Mouse (Mus musculus): ENCODE results near the gene Macrod1. TPM values are rescaled to one million over a fixed set of nuclear protein-coding genes. Genes with fewer than 3 reads are reported as not detected.

Macrod1 gene
- polyA plus RNA-seq (2015; fragmentation: Nextera tagmentation; extraction: Ambion mirVana), result 223 and 246 TPM in 2 replicates

GRCm38 (mm10) chr19:7056248-7057087 is at the start of gene Macrod1:
Gene Macrod1, plus strand, starts transcription at chr19:7056810.

GRCm38 (mm10) chr19:7019191-7019590 is 37.4 kb upstream of the Macrod1 start, which contains the start of gene Fermt3:
Gene Fermt3, minus strand, starts transcription at chr19:7019469.

GRCm38 (mm10) chr19:7039841-7040636 is 16.6 kb upstream of the Macrod1 start, which contains the start of gene Stip1:
Gene Stip1, minus strand, starts transcription at chr19:7039967.

GRCm38 (mm10) chr19:7105544-7105943 is 48.9 kb downstream of the Macrod1 start, which contains the start of gene Flrt1:
Gene Flrt1, minus strand, starts transcription at chr19:7105729.

GRCm38 (mm10) chr19:7205753-7206736 is 149.4 kb downstream of the Macrod1 start, which contains the start of gene Otub1:
Gene Otub1, minus strand, starts transcription at chr19:7206316.

GRCm38 (mm10) chr19:7217162-7217925 is 160.7 kb downstream of the Macrod1 start, which contains the start of gene Cox8a:
Gene Cox8a, minus strand, starts transcription at chr19:7217616.

GRCm38 (mm10) chr19:7240782-7241690 is 184.4 kb downstream of the Macrod1 start, which contains the start of gene Naa40:
Gene Naa40, minus strand, starts transcription at chr19:7241183.

Other genes with a start within 250 kb of the Macrod1 start
- 9.7 and 12.5 TPM in 2 replicates for gene Rps6ka4, start 216.2 kb upstream of the Macrod1 start, polyA plus RNA-seq (2015; fragmentation: Nextera tagmentation; extraction: Ambion mirVana)
- 0.45 and 0.83 TPM in 2 replicates for gene Ccdc88b, start 198.6 kb upstream of the Macrod1 start, polyA plus RNA-seq (2015; fragmentation: Nextera tagmentation; extraction: Ambion mirVana)
- gene Trmt112, start 147.1 kb upstream of the Macrod1 start, polyA plus RNA-seq (2015; fragmentation: Nextera tagmentation; extraction: Ambion mirVana), result 70.4 and 71.1 TPM in 2 replicates
- gene Prdx5, start 146.7 kb upstream of the Macrod1 start, polyA plus RNA-seq (2015; fragmentation: Nextera tagmentation; extraction: Ambion mirVana), result 261 and 306 TPM in 2 replicates
- 23.7 and 29.3 TPM in 2 replicates for gene Esrra, start 135.0 kb upstream of the Macrod1 start, polyA plus RNA-seq (2015; fragmentation: Nextera tagmentation; extraction: Ambion mirVana)
- gene Catsperz, start 131.4 kb upstream of the Macrod1 start, polyA plus RNA-seq (2015; fragmentation: Nextera tagmentation; extraction: Ambion mirVana), result 0.65 and 1.4 TPM in 2 replicates
- gene Kcnk4, start 122.3 kb upstream of the Macrod1 start, polyA plus RNA-seq (2015; fragmentation: Nextera tagmentation; extraction: Ambion mirVana), result 0.33 and 0.69 TPM in 2 replicates
- gene Bad, start 114.9 kb upstream of the Macrod1 start, polyA plus RNA-seq (2015; fragmentation: Nextera tagmentation; extraction: Ambion mirVana), result 48.6 and 62.8 TPM in 2 replicates
- 10.3 and 14.8 TPM in 2 replicates for gene Gpr137, start 114.3 kb upstream of the Macrod1 start, polyA plus RNA-seq (2015; fragmentation: Nextera tagmentation; extraction: Ambion mirVana)
- gene Ppp1r14b, start 81.8 kb upstream of the Macrod1 start, polyA plus RNA-seq (2015; fragmentation: Nextera tagmentation; extraction: Ambion mirVana), result 280 and 291 TPM in 2 replicates
- gene Plcb3, start 80.3 kb upstream of the Macrod1 start, polyA plus RNA-seq (2015; fragmentation: Nextera tagmentation; extraction: Ambion mirVana), result 8.8 and 10.0 TPM in 2 replicates
- 58.1 and 77.3 TPM in 2 replicates for gene Fkbp2, start 76.3 kb upstream of the Macrod1 start, polyA plus RNA-seq (2015; fragmentation: Nextera tagmentation; extraction: Ambion mirVana)
- 63.3 and 74.3 TPM in 2 replicates for gene Vegfb, start 69.2 kb upstream of the Macrod1 start, polyA plus RNA-seq (2015; fragmentation: Nextera tagmentation; extraction: Ambion mirVana)
- 35.8 and 41.0 TPM in 2 replicates for gene Dnajc4, start 64.2 kb upstream of the Macrod1 start, polyA plus RNA-seq (2015; fragmentation: Nextera tagmentation; extraction: Ambion mirVana)
- 30.7 and 37.3 TPM in 2 replicates for gene Nudt22, start 60.7 kb upstream of the Macrod1 start, polyA plus RNA-seq (2015; fragmentation: Nextera tagmentation; extraction: Ambion mirVana)
- gene Trpt1, start 60.7 kb upstream of the Macrod1 start, polyA plus RNA-seq (2015; fragmentation: Nextera tagmentation; extraction: Ambion mirVana), result 20.1 and 20.2 TPM in 2 replicates
- gene Fermt3, start 37.3 kb upstream of the Macrod1 start, polyA plus RNA-seq (2015; fragmentation: Nextera tagmentation; extraction: Ambion mirVana), result 6.2 and 9.5 TPM in 2 replicates
- gene Stip1, start 16.8 kb upstream of the Macrod1 start, polyA plus RNA-seq (2015; fragmentation: Nextera tagmentation; extraction: Ambion mirVana), result 83.4 and 97.1 TPM in 2 replicates
- 0.38 and 0.54 TPM in 2 replicates for gene Flrt1, start 48.9 kb downstream of the Macrod1 start, polyA plus RNA-seq (2015; fragmentation: Nextera tagmentation; extraction: Ambion mirVana)
- gene Otub1, start 149.5 kb downstream of the Macrod1 start, polyA plus RNA-seq (2015; fragmentation: Nextera tagmentation; extraction: Ambion mirVana), result 85.7 and 86.1 TPM in 2 replicates
- 1,320 and 1,374 TPM in 2 replicates for gene Cox8a, start 160.8 kb downstream of the Macrod1 start, polyA plus RNA-seq (2015; fragmentation: Nextera tagmentation; extraction: Ambion mirVana)
- 16.3 and 17.6 TPM in 2 replicates for gene Naa40, start 184.4 kb downstream of the Macrod1 start, polyA plus RNA-seq (2015; fragmentation: Nextera tagmentation; extraction: Ambion mirVana)
- gene Rcor2, start 210.5 kb downstream of the Macrod1 start, polyA plus RNA-seq (2015; fragmentation: Nextera tagmentation; extraction: Ambion mirVana), result 2.6 and 3.2 TPM in 2 replicates

Measured in skeletal muscle tissue, postnatal 0 days (tissue).